Mouse (Mus musculus) MEL (cell line): ENCODE data around the gene Rln1. TPM values are rescaled to one million over a fixed set of nuclear protein-coding genes. Genes with fewer than 3 reads are reported as not detected.
A peak's percentile ranks its signal among the peaks of the same experiment; 100 is the strongest.

Experiments used
- DNase-seq: peaks from one replicate; pipeline ENCODE4 v3.0.0; 2011; ENCODE audit warnings: low read depth, low spot score
- H3K27ac ChIP-seq: 2 replicates; pipeline ENCODE4 v1.5.1; 2012; ENCODE audit warnings: low read depth, mild to moderate bottlenecking, control low read depth, low read length, moderate library complexity; ENCODE audit not compliant: control insufficient read depth
- H3K27me3 ChIP-seq, 2 experiments: fragments of 150-350 bp in 1 of 2; sonication (generic) in 1 of 2; 2 replicates each; pipeline ENCODE4 v1.6.1; 2012; ENCODE audit warnings: low read length in 2 of 2, mild to moderate bottlenecking in 2 of 2, improper control_type of control experiment in 1 of 2, moderate library complexity in 1 of 2; ENCODE audit not compliant: insufficient read depth in 2 of 2, control insufficient read depth in 1 of 2
- H3K36me3 ChIP-seq, 2 experiments: 2 replicates each; pipeline ENCODE4 v1.6.1; 2012 to 2014; ENCODE audit warnings: low read length in 2 of 2, improper control_type of control experiment in 1 of 2, inconsistent platforms in 1 of 2, mild to moderate bottlenecking in 1 of 2; ENCODE audit not compliant: insufficient read depth in 2 of 2, control insufficient read depth in 1 of 2
- H3K4me1 ChIP-seq, 2 experiments: fragments of 150-350 bp in 1 of 2; sonication (generic) in 1 of 2; 2 replicates each; pipeline ENCODE4 v1.6.1; 2012; ENCODE audit warnings: low read length in 2 of 2, improper control_type of control experiment in 1 of 2, mild to moderate bottlenecking in 1 of 2; ENCODE audit not compliant: insufficient read depth in 2 of 2, control insufficient read depth in 1 of 2
- H3K4me3 ChIP-seq, 2 experiments: fragments of 150-350 bp in 1 of 2; sonication (generic) in 1 of 2; 2 replicates each; pipeline ENCODE4 v1.5.1; 2012; ENCODE audit warnings: low read depth in 2 of 2, low read length in 2 of 2, mild to moderate bottlenecking in 2 of 2, moderate library complexity in 2 of 2, control low read depth in 1 of 2, improper control_type of control experiment in 1 of 2; ENCODE audit not compliant: control insufficient read depth in 1 of 2, insufficient read depth in 1 of 2
- H3K79me2 ChIP-seq: 2 replicates; pipeline ENCODE4 v1.6.1; 2012; ENCODE audit warnings: mild to moderate bottlenecking, low read length, moderate library complexity; ENCODE audit not compliant: control insufficient read depth, poor library complexity, insufficient read depth
- H3K9ac ChIP-seq: 2 replicates; pipeline ENCODE4 v1.6.1; 2012; ENCODE audit warnings: low read depth, mild to moderate bottlenecking, control low read depth, low read length, moderate library complexity; ENCODE audit not compliant: control insufficient read depth, poor library complexity, severe bottlenecking
- H3K9me3 ChIP-seq: fragments of 150-350 bp; sonication (generic); replicated peaks from 2 replicates; pipeline ENCODE4 v1.6.1; 2012; ENCODE audit warnings: mild to moderate bottlenecking, low read length, improper control_type of control experiment, moderate library complexity; ENCODE audit not compliant: insufficient read depth
- CHD1 ChIP-seq: IDR thresholded peaks from 2 replicates; pipeline ENCODE4 v1.6.1; 2012; ENCODE audit warnings: low read depth, mild to moderate bottlenecking, inconsistent platforms, low read length, improper control_type of control experiment
- CTCF ChIP-seq, 3 experiments: IDR thresholded peaks in 2 of 3; conservative IDR thresholded peaks in 1 of 3; 2 replicates each; pipeline ENCODE4 v1.5.1; 2011 to 2012; ENCODE audit warnings: low read length in 3 of 3, low read depth in 2 of 3, mild to moderate bottlenecking in 2 of 3, improper control_type of control experiment in 1 of 3, inconsistent platforms in 1 of 3, mixed read lengths in 1 of 3, moderate library complexity in 1 of 3; ENCODE audit not compliant: control insufficient read depth in 1 of 3, insufficient read depth in 1 of 3, poor library complexity in 1 of 3, severe bottlenecking in 1 of 3
- EP300 ChIP-seq, 2 experiments: IDR thresholded peaks; 2 replicates each; pipeline ENCODE4 v1.6.1; 2011; ENCODE audit warnings: improper control_type of control experiment in 2 of 2, low read length in 2 of 2, low read depth in 1 of 2, mild to moderate bottlenecking in 1 of 2
- ETS1 ChIP-seq: IDR thresholded peaks from 2 replicates; pipeline ENCODE4 v1.6.1; 2012; ENCODE audit warnings: low read depth, mild to moderate bottlenecking, inconsistent platforms, low read length, improper control_type of control experiment, moderate library complexity
- GATA1 ChIP-seq: IDR thresholded peaks from 2 replicates; pipeline ENCODE4 v1.6.1; 2011; ENCODE audit warnings: low read depth, low read length, improper control_type of control experiment
- HCFC1 ChIP-seq: IDR thresholded peaks from 2 replicates; pipeline ENCODE4 v1.6.1; 2012; ENCODE audit warnings: low read depth, mild to moderate bottlenecking, inconsistent platforms, low read length, improper control_type of control experiment, moderate library complexity
- JUND ChIP-seq: IDR thresholded peaks from 2 replicates; pipeline ENCODE4 v1.6.1; 2011; ENCODE audit warnings: low read depth, mild to moderate bottlenecking, improper control_type of control experiment, low read length
- MAFK ChIP-seq: IDR thresholded peaks from 2 replicates; pipeline ENCODE4 v1.6.1; 2011; ENCODE audit warnings: low read depth, mild to moderate bottlenecking, low read length, improper control_type of control experiment, borderline replicate concordance
- MAX ChIP-seq: IDR thresholded peaks from 2 replicates; pipeline ENCODE4 v1.6.1; 2011; ENCODE audit warnings: low read length, improper control_type of control experiment
- MEF2A ChIP-seq: IDR thresholded peaks from 2 replicates; pipeline ENCODE4 v1.6.1; 2014; ENCODE audit warnings: low read depth, mild to moderate bottlenecking, inconsistent platforms, low read length, improper control_type of control experiment; ENCODE audit not compliant: poor library complexity, insufficient replicate concordance, severe bottlenecking; ENCODE audit errors: extremely low read depth
- MXI1 ChIP-seq: IDR thresholded peaks from 2 replicates; pipeline ENCODE4 v1.6.1; 2011; ENCODE audit warnings: mild to moderate bottlenecking, low read depth, low read length, improper control_type of control experiment
- MYB ChIP-seq: IDR thresholded peaks from 2 replicates; pipeline ENCODE4 v1.6.1; 2011; ENCODE audit warnings: mild to moderate bottlenecking, low read depth, low read length, improper control_type of control experiment
- POLR2A ChIP-seq, 2 experiments: IDR thresholded peaks; 2 replicates each; pipeline ENCODE4 v1.6.1; 2011 to 2012; ENCODE audit warnings: low read length in 2 of 2, mild to moderate bottlenecking in 2 of 2, control low read depth in 1 of 2, improper control_type of control experiment in 1 of 2, low read depth in 1 of 2, moderate library complexity in 1 of 2; ENCODE audit not compliant: control insufficient read depth in 1 of 2, insufficient read depth in 1 of 2, poor library complexity in 1 of 2
- TAL1 ChIP-seq: IDR thresholded peaks from 2 replicates; pipeline ENCODE4 v1.6.1; 2012; ENCODE audit warnings: mild to moderate bottlenecking, inconsistent platforms, low read length, moderate library complexity, mixed read lengths
- USF1 ChIP-seq: IDR thresholded peaks from 2 replicates; pipeline ENCODE4 v1.6.1; 2014; ENCODE audit warnings: low read depth, mild to moderate bottlenecking, inconsistent platforms, low read length, improper control_type of control experiment, moderate library complexity
- polyA plus RNA-seq, 2 experiments: library from polyadenylated mRNA; stranded (reverse) in 1 of 2; unstranded in 1 of 2; fragments of >175 nt in 1 of 2; fragments of >200 nt in 1 of 2; gene quantifications; 2 replicates each; pipeline versions ENCODE4 v1.2.1 to v1.2.4; 2012; ENCODE audit warnings: low replicate concordance in 2 of 2, low read depth in 1 of 2; ENCODE audit not compliant: insufficient read length in 2 of 2, insufficient read depth in 1 of 2, missing spikeins in 1 of 2
- total RNA-seq: library from RNA; depleted of rRNA; stranded (reverse); fragments of 300-350 nt; gene quantifications from 2 replicates; pipeline ENCODE4 v1.2.3, GENCODE M21; 2012

The Rln1 gene
- total and polyA plus RNA-seq, 3 experiments, result 0.04 TPM; not detected in 2

DNA sequence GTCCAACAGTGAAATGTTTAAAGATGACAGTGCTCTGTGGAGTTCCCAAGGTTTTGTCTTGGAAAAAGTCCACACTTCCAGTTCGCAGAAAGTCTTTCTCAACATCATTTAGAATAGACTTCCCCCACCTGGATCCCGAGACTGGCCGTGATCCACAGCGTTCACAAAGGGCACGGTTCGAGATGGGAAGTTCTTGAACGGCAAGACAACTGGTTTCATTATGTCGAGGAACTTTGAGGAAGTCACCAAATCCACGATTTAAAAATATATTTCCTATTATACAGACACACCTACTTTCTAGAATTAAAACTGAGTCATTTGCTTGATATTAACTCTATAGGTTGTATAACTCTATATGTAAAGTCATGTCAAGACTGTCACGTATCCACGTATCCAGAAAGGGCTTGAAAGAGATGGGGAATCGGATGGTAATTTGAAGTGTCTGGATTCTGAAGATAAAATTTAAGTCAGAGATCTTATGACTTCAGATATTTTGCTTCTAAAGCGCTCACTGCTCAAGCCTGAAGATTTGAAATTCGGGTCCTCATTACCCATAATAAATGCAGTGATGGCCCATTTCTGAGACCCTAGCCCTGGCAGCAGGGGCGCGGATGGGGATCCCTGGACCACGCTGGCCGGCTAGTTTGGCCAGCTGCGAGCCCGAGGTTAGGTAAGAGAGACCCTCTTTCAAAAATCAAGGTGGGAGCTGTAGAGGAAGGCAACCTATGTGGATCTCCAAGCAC is 31.9 kb upstream of the Rln1 start:
- peak overlapping the region; percentile 72 for H3K9ac ChIP-seq
- peak; percentile 85 for DNase-seq
- peak overlapping the region; percentile 89 for H3K27ac ChIP-seq
- H3K79me2 ChIP-seq, result peaks cover 2% of the 10 kb centered on the region; the same call in 1 of the 2 replicates
- H3K27me3 ChIP-seq, result no peaks in the 10 kb centered on the region
- no peak for TF ChIP-seq EP300 (IDR thresholded peaks at IDR 0.05; ENCODE audit: low read depth in 1 of 2, low read length in 2 of 2)
- peak; percentile 29 for TF ChIP-seq TAL1
- TF ChIP-seq MAFK, result no peak
- TF ChIP-seq CHD1, result no peak
- TF ChIP-seq MXI1, result no peak
- no peak for TF ChIP-seq MAX
- no peak for TF ChIP-seq ETS1
- 0 out of 6 replicates have a peak, but pooled peaks of 1 of the 3 experiments have one; percentile 2 for TF ChIP-seq CTCF (IDR thresholded peaks at IDR 0.05 in 2 of 3, conservative IDR thresholded peaks at IDR 0.05 in 1 of 3; ENCODE audit: control insufficient read depth in 1 of 3, insufficient read depth in 1 of 3, low read depth in 2 of 3, low read length in 3 of 3, poor library complexity in 1 of 3, severe bottlenecking in 1 of 3)
- TF ChIP-seq USF1, result no peak
- peak; percentile 53; the same call in 1 of the 2 replicates for TF ChIP-seq GATA1
- TF ChIP-seq MYB, result no peak
- no peak for TF ChIP-seq MEF2A
- no peak for TF ChIP-seq POLR2A (IDR thresholded peaks at IDR 0.05; ENCODE audit: control insufficient read depth in 1 of 2, insufficient read depth in 1 of 2, low read depth in 1 of 2, low read length in 2 of 2, poor library complexity in 1 of 2)
- no peak for TF ChIP-seq JUND
- H3K9me3 ChIP-seq, result no peaks in the 10 kb centered on the region
- H3K4me3 ChIP-seq, result peak overlapping the region; percentile 71 to 85
- H3K4me1 ChIP-seq, result peaks cover 25 to 30% of the 10 kb centered on the region in 2 experiments
- peaks cover 0 to 51% of the 10 kb centered on the region in 2 experiments; a peak in 2 of 4 replicates for H3K36me3 ChIP-seq

DNA sequence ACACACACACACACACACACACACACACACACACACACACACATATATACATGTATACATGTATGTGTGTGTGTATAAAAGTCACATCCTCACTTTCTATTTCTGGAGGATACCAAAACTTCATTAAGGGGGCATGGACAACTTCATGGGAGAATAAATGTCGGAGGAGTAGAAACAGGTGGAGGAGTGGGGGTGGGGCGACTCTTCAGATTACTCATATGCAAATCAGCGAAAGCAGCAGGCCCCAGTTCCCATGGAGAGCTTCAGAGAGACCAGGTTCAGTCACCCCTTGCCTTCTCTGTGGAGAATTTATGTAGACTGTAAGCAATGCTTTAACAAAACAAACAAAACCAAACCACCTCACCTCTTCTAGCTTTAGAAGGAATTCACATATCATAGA is 30.6 kb upstream of the Rln1 start:
- H3K27me3 ChIP-seq, result no peaks in the 10 kb centered on the region
- no peak overlapping the region for H3K4me3 ChIP-seq
- TF ChIP-seq HCFC1, result no peak
- peaks cover 32 to 38% of the 10 kb centered on the region in 2 experiments for H3K4me1 ChIP-seq
- H3K27ac ChIP-seq, result no peak overlapping the region
- peaks cover 0 to 53% of the 10 kb centered on the region in 2 experiments; a peak in 2 of 4 replicates for H3K36me3 ChIP-seq
- DNase-seq, result peak; percentile 63
- no peak overlapping the region for H3K9ac ChIP-seq
- H3K79me2 ChIP-seq, result peaks cover 4% of the 10 kb centered on the region; the same call in 1 of the 2 replicates
- H3K9me3 ChIP-seq, result no peaks in the 10 kb centered on the region
